Mouse (Mus musculus): ENCODE measurements around the gene Mboat2.

- TF ChIP-seq CTCF (IDR thresholded peaks at IDR 0.05; ENCODE audit: insufficient read depth, low read depth, low read length) (no peak), POLR2A (IDR thresholded peaks at IDR 0.05; ENCODE audit: insufficient read depth, low read depth, low read length) (no peak)
These were observed 41.6 kb downstream of the Mboat2 start for GRCm38 (mm10) chr12:24872264-24872663.
